Mouse (Mus musculus) midbrain, embryonic 12.5 days (tissue): Measurements from ENCODE around the gene Ncbp2. TPM values are rescaled to one million over a fixed set of nuclear protein-coding genes. Genes with fewer than 3 reads are reported as not detected.
"Not testable (repeated sequence)": the region's sequence is repeated elsewhere in the genome, so short reads cannot be mapped to it uniquely, and the experiment has no call there.

Experiments used
- ATAC-seq: fragments of 200-750 bp; cut with Nextera tagmentation; 2 replicates; pipeline ENCODE4 v1.8.0; 2017; ENCODE audit warnings: low read depth, moderate TSS enrichment, moderate library complexity; ENCODE audit not compliant: low FRiP score
- H3K27ac ChIP-seq: fragments of 300-500 bp; sonication (generic); replicated peaks from 2 replicates; pipeline ENCODE4 v1.5.1; 2016; ENCODE audit warnings: mild to moderate bottlenecking
- H3K27me3 ChIP-seq: fragments of 300-500 bp; sonication (generic); 2 replicates; pipeline ENCODE4 v1.6.1; 2016; ENCODE audit warnings: mild to moderate bottlenecking
- H3K36me3 ChIP-seq: fragments of 300-500 bp; sonication (generic); 2 replicates; pipeline ENCODE4 v1.6.1; 2016
- H3K4me1 ChIP-seq: fragments of 300-500 bp; sonication (generic); 2 replicates; pipeline ENCODE4 v1.6.1; 2016
- H3K4me2 ChIP-seq: fragments of 300-500 bp; sonication (generic); replicated peaks from 2 replicates; pipeline ENCODE4 v1.6.1; 2016; ENCODE audit warnings: mild to moderate bottlenecking, moderate library complexity
- H3K4me3 ChIP-seq: fragments of 300-500 bp; sonication (generic); 2 replicates; pipeline ENCODE4 v1.5.1; 2016; ENCODE audit warnings: mild to moderate bottlenecking
- H3K9ac ChIP-seq: fragments of 300-500 bp; sonication (generic); replicated peaks from 2 replicates; pipeline ENCODE4 v1.6.1; 2016; ENCODE audit warnings: mild to moderate bottlenecking, moderate library complexity
- H3K9me3 ChIP-seq: fragments of 300-500 bp; sonication (generic); 2 replicates; pipeline ENCODE4 v1.6.1; 2016; ENCODE audit warnings: mild to moderate bottlenecking
- WGBS: fragments of 180-500 bp; shearing (Covaris S2); methylation state at CpG from one replicate; pipeline ENCODE4 v1.1.7; 2016; 5-methylcytosine and 5-hydroxymethylcytosine counted together
- polyA plus RNA-seq: library from polyadenylated mRNA; unstranded; fragments of >200 nt; fragmentation: Nextera tagmentation; extraction: Ambion mirVana; gene quantifications from 2 replicates; pipeline ENCODE4 v1.2.1, GENCODE M21; 2016

Ncbp2 gene
- polyA plus RNA-seq, 1 experiment from 2014 or later = 135 TPM

DNA sequence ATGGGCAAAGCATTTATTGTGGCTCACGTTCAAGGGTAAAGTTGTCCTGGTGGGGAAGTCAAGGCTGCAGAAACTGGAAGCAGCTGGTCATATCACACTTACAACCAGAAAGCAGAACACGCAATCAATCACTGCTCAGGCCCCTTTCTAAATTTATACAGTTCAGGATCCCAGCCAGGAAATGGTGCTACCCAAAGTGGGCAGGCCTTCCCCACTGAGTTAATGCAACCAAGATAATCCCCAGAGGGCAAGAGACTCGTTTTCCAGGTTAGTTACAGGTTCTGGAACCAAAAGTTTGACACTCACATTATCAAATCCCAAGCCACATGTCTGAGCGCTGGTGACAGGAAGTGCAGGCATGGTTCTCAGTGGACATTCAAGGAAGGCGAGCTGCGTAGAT, 9.5 kb upstream of the Ncbp2 start:
- Histone ChIP-seq H3K9me3 (no peaks in the 10 kb centered on the region), H3K9ac (no peak overlapping the region), H3K36me3 (no peaks in the 10 kb centered on the region), H3K4me2 (no peak overlapping the region), H3K4me1 (peaks cover 19% of the 10 kb centered on the region), H3K27ac (no peak overlapping the region), H3K4me3 (no peak overlapping the region), H3K27me3 (peaks cover 34% of the 10 kb centered on the region)
- ATAC-seq = no peak
- 79% methylated on average over 6 of the region's 6 CpGs for WGBS

DNA sequence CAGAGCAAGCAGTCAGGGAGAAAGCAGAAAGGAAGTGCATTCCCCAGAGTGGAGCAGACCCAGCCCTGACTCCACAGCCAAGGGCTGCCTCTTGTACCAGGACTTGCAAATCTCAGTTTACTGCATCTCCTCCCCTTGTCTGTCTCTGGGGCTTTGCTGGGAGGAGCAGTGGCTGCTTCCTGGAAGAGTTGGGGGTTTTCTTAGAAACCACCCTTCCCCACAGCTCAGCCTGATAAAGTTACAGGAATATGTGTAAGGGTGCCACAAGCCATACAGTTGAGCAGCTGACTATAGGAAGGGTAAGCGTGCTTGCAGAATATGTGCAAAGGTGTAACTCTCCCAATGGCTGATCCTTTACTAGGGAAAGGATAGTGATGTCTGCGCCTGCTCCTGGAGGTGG, 7.7 kb upstream of the Ncbp2 start:
- 70% methylated on average over 2 of the region's 2 CpGs for WGBS
- Histone ChIP-seq H3K4me3 (no peak overlapping the region), H3K36me3 (no peaks in the 10 kb centered on the region), H3K4me1 (peaks cover 10% of the 10 kb centered on the region), H3K9me3 (no peaks in the 10 kb centered on the region), H3K9ac (no peak overlapping the region), H3K4me2 (no peak overlapping the region), H3K27me3 (peaks cover 16% of the 10 kb centered on the region), H3K27ac (no peak overlapping the region)
- no peak for ATAC-seq

DNA sequence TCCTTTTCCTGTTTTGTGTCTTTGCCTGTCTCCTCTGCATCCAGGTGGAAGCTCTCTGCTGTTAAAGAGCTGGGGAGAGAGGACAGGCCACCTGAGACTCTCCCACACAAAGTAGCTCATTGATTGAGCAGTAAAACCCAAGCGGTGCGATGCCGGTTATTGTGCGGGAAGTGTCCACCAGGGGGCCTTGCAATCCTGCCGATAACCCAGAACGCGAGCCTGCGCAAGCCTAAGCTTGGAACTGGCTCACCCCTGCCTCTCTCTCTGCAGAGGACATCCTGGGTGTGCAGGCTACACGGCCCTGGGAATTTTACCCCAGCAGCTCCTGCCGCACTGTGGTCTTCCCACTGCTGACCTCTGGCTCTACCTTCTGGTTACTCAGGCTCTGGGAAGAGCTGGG, 4.3 kb upstream of the Ncbp2 start:
- H3K27ac ChIP-seq = no peak overlapping the region
- H3K36me3 ChIP-seq = no peaks in the 10 kb centered on the region
- H3K4me3 ChIP-seq = no peak overlapping the region
- no peak overlapping the region for H3K9ac ChIP-seq
- no peaks in the 10 kb centered on the region for H3K9me3 ChIP-seq
- no peak overlapping the region for H3K4me2 ChIP-seq
- 0 out of 2 replicates have a peak, but pooled peaks have one; percentile 4 for ATAC-seq
- H3K4me1 ChIP-seq = peaks cover 29% of the 10 kb centered on the region
- H3K27me3 ChIP-seq = 0 out of 2 replicates have a peak, but pooled peaks cover 3% of the 10 kb centered on the region
- WGBS = 4% methylated on average over 10 of the region's 10 CpGs

DNA sequence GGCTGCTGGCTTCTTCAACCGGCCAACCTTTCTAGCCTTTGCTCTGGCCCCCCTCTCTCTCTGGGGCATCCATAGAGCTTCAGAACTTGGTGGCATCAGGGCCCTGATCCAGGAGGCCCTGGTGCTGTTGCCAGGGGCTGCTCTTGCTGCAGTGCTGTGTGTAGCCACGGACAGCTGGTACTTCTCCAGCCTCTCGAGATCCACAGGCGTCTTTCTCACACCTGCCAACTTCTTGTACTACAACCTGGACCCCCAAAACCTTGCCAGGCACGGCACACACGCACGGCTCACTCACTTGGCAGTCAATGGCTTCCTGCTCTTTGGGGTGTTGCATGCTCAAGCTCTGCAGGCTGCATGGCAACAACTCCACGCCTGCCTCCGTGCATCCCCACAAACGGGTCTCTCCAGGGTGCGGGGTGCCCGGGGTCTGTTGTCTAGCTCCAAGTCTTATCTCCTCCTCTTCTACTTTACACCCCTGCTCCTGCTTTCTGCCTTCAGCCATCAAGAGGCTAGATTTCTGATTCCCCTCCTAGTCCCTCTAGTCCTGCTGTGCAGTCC, 3.5 kb upstream of the Ncbp2 start:
- Histone ChIP-seq H3K4me3 (no peak overlapping the region), H3K4me2 (no peak overlapping the region), H3K9ac (0 out of 2 replicates have a peak overlapping the region, but pooled peaks have one; percentile 15), H3K9me3 (no peaks in the 10 kb centered on the region), H3K27me3 (0 out of 2 replicates have a peak, but pooled peaks cover 3% of the 10 kb centered on the region), H3K27ac (no peak overlapping the region), H3K36me3 (no peaks in the 10 kb centered on the region), H3K4me1 (peaks cover 37% of the 10 kb centered on the region)
- WGBS = 91% methylated on average over 12 of the region's 12 CpGs
- no peak for ATAC-seq

DNA sequence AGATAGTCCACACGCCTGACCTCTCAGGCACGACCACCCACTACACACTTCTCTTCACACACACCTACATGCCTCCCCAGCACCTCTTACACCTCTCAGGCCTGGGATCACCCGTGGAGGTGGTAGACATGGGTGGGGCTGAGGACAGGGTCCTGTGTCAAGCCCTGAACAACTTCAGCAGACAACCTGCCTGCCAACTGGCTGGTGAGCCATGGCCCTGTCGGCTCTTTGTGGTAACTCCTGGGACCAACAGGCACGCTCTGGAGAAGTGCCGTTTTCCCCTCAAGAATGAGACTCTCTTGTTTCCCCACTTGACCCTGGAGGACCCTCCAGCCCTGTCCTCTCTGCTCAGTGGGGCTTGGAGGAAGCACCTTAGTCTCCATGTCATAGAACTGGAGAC, 2.9 kb upstream of the Ncbp2 start:
- Histone ChIP-seq H3K27ac (no peak overlapping the region), H3K9ac (no peak overlapping the region), H3K4me3 (no peak overlapping the region), H3K4me1 (peaks cover 37% of the 10 kb centered on the region), H3K36me3 (no peaks in the 10 kb centered on the region), H3K4me2 (no peak overlapping the region), H3K9me3 (no peaks in the 10 kb centered on the region), H3K27me3 (0 out of 2 replicates have a peak, but pooled peaks cover 3% of the 10 kb centered on the region)
- WGBS = 90% methylated on average over 6 of the region's 6 CpGs
- no peak for ATAC-seq

DNA sequence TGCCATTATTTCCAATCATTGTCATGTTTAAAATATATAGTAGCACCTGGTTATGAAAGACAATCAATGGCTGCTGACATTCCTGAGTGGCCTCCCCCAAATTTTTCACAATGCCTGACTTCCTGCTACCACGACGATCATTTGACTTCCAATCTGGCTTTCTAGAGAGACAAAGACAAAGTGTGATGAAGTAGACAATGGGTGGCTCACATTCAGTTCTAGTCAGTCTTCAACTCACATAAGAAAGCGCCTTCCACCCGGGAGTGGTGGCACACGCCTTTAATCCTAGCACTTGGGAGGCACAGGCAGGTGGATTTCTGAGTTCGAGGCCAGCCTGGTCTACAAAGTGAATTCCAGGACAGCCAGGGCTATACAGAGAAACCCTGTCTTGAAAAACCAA, 2.3 kb upstream of the Ncbp2 start:
- not testable (repeated sequence) for H3K9ac ChIP-seq, H3K27ac ChIP-seq, H3K4me3 ChIP-seq, H3K27me3 ChIP-seq, H3K36me3 ChIP-seq, ATAC-seq, H3K4me2 ChIP-seq, H3K9me3 ChIP-seq
- 89% methylated on average over 6 of the region's 6 CpGs for WGBS
- H3K4me1 ChIP-seq = peaks cover 37% of the 10 kb centered on the region

DNA sequence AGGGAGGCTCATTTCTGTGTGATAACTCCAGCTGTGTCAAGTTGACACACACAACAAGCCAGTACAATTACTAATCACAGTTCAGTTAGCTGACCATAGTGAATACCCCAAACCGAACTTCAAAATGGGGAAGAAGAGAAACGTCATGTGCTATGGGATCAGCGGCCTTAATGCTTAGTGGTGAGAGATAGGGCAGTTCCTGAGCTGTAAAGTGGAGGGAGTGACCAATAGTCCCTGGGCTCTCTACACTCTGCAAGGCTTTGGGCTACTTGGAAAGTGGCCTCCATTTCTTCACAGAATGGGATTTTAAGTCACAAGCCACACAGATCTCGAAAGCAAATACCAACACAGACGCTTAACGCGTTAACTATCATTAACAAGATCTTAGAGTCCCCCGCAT, 980 bp upstream of the Ncbp2 start:
- H3K9me3 ChIP-seq = no peaks in the 10 kb centered on the region
- H3K36me3 ChIP-seq = 0 out of 2 replicates have a peak, but pooled peaks cover 4% of the 10 kb centered on the region
- 0 out of 2 replicates have a peak overlapping the region, but pooled peaks have one; percentile 87 for H3K27ac ChIP-seq
- H3K4me1 ChIP-seq = peaks cover 37% of the 10 kb centered on the region
- peak overlapping the region; percentile 85 for H3K9ac ChIP-seq
- peak overlapping the region; percentile 86 for H3K4me2 ChIP-seq
- no peak for ATAC-seq
- WGBS = 41% methylated on average over 8 of the region's 8 CpGs
- H3K27me3 ChIP-seq = no peaks in the 10 kb centered on the region
- H3K4me3 ChIP-seq = peak overlapping the region; percentile 83

DNA sequence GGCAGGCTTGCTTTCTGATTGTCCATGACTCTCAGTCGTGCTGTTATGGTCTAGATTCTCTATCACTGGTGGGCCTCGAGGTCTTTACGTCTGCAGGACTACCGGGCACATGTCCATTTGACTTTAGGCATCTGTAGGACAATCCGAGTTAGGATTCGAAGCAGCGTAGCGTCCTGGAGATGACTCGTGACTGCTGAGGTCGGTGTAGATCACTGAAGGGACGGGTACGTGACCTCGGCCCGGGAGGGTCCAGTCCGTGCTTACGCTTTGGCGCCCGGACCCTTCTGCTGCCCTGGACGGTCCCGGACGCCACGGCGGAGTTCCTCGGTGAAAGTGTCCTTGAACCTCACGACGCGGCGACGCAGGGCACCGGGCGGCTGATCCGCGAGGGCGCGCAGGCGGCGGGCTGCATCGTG, 404 bp upstream of the Ncbp2 start:
- peaks cover 8% of the 10 kb centered on the region; the same call in 1 of the 2 replicates for H3K36me3 ChIP-seq
- no peaks in the 10 kb centered on the region for H3K9me3 ChIP-seq
- WGBS = under 1% methylated on average over 38 of the region's 38 CpGs
- H3K4me2 ChIP-seq = peak overlapping the region; percentile 86
- H3K4me1 ChIP-seq = peaks cover 37% of the 10 kb centered on the region
- peak; percentile 82 for ATAC-seq
- H3K9ac ChIP-seq = peak overlapping the region; percentile 85
- no peaks in the 10 kb centered on the region for H3K27me3 ChIP-seq
- H3K27ac ChIP-seq = peak overlapping the region; percentile 87
- peak overlapping the region; percentile 83 for H3K4me3 ChIP-seq

DNA sequence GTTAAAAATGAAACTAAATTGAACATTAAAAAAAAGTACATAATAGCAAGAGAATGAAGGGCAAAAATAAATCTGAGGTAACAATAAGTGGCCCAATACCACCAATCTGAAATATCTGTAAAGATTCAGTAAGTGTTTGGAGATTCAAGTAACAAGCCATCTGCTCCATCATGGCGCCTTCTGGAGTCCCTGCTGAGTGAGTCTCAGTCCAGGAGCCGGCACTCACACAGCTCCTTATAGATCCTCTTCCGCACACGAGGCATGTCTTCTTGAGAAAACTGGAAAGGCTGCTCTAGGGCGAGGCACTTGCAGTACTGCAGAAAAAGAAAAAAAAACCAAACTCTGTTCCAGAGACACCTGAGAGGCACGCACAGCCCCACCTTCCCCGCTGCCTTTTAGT, 14.9 kb downstream of the Ncbp2 start:
- WGBS = 91% methylated on average over 7 of the region's 7 CpGs
- ATAC-seq = no peak

DNA sequence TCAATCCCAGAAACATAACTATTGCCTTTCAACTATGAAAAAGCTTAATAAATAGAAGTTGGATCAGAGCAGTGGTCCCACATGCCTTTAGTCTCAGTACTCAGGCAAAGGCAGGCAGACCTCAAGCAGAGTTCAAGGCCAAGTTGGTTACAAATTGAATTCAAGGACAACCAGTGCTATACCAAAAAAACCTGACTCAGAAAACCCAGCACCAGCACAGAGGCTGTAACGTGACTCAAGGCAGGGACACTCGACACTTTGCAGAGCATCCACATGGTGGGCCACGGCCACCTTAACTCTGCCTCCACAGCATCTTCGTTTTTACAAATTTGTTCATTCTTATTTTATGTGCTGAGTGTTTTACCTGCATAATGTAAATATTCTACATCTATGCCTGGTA, 26.9 kb downstream of the Ncbp2 start:
- 93% methylated on average over 4 of the region's 4 CpGs for WGBS
- no peak overlapping the region for H3K4me3 ChIP-seq
- no peaks in the 10 kb centered on the region for H3K9me3 ChIP-seq
- no peak overlapping the region for H3K27ac ChIP-seq
- H3K27me3 ChIP-seq = no peaks in the 10 kb centered on the region
- no peak overlapping the region for H3K4me2 ChIP-seq
- H3K36me3 ChIP-seq = peaks cover 60% of the 10 kb centered on the region
- no peak for ATAC-seq
- H3K9ac ChIP-seq = no peak overlapping the region
- H3K4me1 ChIP-seq = no peaks in the 10 kb centered on the region

More for the DNA sequence above, 14.9 kb downstream of the Ncbp2 start:
- no peaks in the 10 kb centered on the region for H3K4me1 ChIP-seq
- H3K9ac ChIP-seq = no peak overlapping the region
- H3K4me3 ChIP-seq = no peak overlapping the region
- no peak overlapping the region for H3K4me2 ChIP-seq
- no peaks in the 10 kb centered on the region for H3K9me3 ChIP-seq
- H3K27me3 ChIP-seq = no peaks in the 10 kb centered on the region
- no peak overlapping the region for H3K27ac ChIP-seq
- H3K36me3 ChIP-seq = peaks cover 78% of the 10 kb centered on the region

DNA sequence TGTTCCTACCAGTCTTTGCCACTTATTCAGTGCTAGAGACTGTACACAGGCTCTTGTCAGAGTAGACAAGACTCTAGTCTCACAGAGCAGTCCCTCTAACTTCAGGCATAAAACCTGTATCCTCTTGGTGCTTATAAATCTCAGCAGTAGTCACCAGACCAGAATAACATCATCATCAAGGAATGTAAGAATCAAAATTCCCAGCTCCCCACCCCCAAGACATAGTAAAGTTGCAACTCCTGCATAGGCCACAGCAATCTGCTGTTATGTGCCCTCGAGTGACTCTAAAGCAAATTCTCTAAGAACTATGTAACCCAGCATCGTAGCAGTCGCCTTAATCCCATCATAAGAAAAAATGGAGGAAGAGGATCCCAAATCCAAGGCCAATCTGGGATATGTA, 31.2 kb downstream of the Ncbp2 start:
- Histone ChIP-seq H3K4me3 (no peak overlapping the region), H3K27me3 (no peaks in the 10 kb centered on the region), H3K36me3 (peaks cover 43% of the 10 kb centered on the region), H3K4me1 (no peaks in the 10 kb centered on the region), H3K9me3 (no peaks in the 10 kb centered on the region), H3K9ac (no peak overlapping the region), H3K27ac (no peak overlapping the region), H3K4me2 (no peak overlapping the region)
- no peak for ATAC-seq
- WGBS = 94% methylated on average over 3 of the region's 3 CpGs

DNA sequence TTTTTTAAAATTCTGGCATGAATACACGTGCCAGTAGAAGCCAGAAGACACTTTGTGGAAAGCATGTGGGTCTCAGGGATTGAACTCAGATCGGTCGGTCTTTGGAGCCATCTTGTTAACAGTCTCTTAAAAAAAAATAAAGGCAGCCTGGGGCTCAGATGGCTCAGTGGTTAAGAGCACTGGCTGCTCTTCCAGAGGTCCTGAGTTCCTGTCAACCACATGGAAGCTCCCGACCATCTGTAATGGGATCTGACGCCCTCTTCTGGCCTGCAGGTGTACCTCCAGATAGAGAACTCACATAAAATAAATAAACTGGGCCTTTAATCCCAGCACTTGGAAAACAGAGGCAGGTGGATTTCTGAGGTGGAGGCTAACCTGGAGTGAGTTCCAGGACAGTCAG, 32.6 kb downstream of the Ncbp2 start:
- Histone ChIP-seq H3K9ac (no peak overlapping the region), H3K4me3 (no peak overlapping the region), H3K27me3 (no peaks in the 10 kb centered on the region), H3K36me3 (peaks cover 42% of the 10 kb centered on the region), H3K27ac (no peak overlapping the region), H3K4me2 (no peak overlapping the region), H3K9me3 (no peaks in the 10 kb centered on the region), H3K4me1 (no peaks in the 10 kb centered on the region)
- 80% methylated on average over 5 of the region's 5 CpGs for WGBS
- ATAC-seq = no peak

DNA sequence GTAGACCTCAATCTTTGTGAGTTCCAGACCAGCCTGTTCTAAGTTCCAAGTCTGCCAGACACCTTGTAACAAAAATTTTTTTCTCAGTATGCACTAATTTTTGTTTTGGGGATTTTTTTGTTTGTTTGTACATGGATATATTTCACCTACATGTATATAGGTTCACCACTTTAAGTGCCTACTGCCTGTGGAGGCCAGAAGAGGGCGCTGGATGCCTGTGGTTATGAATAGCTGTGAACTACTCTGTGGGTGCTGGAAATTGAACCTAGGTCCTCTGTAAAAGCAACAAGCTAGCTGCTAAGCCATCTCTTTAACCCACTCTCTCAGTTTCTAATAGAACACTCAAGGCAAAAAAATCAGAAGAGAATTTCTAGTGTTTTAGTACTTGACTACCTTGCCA, 43.7 kb downstream of the Ncbp2 start:
- Histone ChIP-seq H3K4me1 (no peaks in the 10 kb centered on the region), H3K9ac (no peak overlapping the region), H3K27me3 (no peaks in the 10 kb centered on the region), H3K4me3 (no peak overlapping the region), H3K4me2 (no peak overlapping the region), H3K36me3 (peaks cover 34% of the 10 kb centered on the region), H3K9me3 (no peaks in the 10 kb centered on the region), H3K27ac (no peak overlapping the region)
- no peak for ATAC-seq
- WGBS = 42% methylated on average over 1 of the region's 1 CpGs
